Mouse (Mus musculus): ENCODE measurements around the gene Lrit2. TPM values are rescaled to one million over a fixed set of nuclear protein-coding genes. Genes with fewer than 3 reads are reported as not detected.
A peak's percentile ranks its signal among the peaks of the same experiment; 100 is the strongest.

Lrit2 gene
- polyA plus RNA-seq, 1 experiment from 2014 or later, result not detected

DNA sequence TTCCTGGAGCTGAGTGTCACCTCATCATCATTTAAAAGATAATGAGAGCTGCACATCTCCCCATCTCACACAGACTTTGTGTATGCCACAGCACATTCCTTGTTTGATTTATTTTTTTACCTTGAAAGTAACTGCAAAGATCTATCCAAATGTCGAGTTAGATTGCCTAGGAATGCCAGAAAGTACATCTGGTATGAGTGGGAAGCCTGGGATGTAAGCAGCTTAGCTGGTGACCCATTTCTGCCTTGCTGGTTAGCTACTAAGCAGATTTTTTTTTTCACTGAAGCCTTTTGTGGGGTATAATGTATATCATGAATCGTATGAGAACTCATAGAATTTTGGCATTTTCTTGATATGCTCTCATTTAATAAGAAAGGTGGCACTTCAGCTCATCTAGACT is 1.1 kb upstream of the Lrit2 start:
- no peak overlapping the region for H3K9ac ChIP-seq (ENCODE audit: low read depth, low read length)
- 57% methylated on average over 2 of the region's 2 CpGs for WGBS
- H3K4me1 ChIP-seq (ENCODE audit: control insufficient read depth, insufficient read depth, low read length), result no peaks in the 10 kb centered on the region
- H3K36me3 ChIP-seq (ENCODE audit: control insufficient read depth, insufficient read depth, low read length), result no peaks in the 10 kb centered on the region
- H3K4me3 ChIP-seq (ENCODE audit: low read length), result no peak overlapping the region
- no peak overlapping the region for H3K27ac ChIP-seq (ENCODE audit: low read length)
- no peak overlapping the region for H3K4me2 ChIP-seq (ENCODE audit: low read depth, low read length)
- H3K9me3 ChIP-seq (ENCODE audit: control insufficient read depth, low read length), result no peaks in the 10 kb centered on the region
- H3K27me3 ChIP-seq (replicated peaks; ENCODE audit: control insufficient read depth, insufficient read depth, low read length), result no peaks in the 10 kb centered on the region
- no peak for ATAC-seq

- Histone ChIP-seq H3K4me2 (ENCODE audit: low read depth, low read length) (no peak overlapping the region), H3K36me3 (ENCODE audit: control insufficient read depth, insufficient read depth, low read length) (no peaks in the 10 kb centered on the region), H3K9ac (ENCODE audit: low read depth, low read length) (no peak overlapping the region), H3K27me3 (replicated peaks; ENCODE audit: control insufficient read depth, insufficient read depth, low read length) (no peaks in the 10 kb centered on the region), H3K4me3 (ENCODE audit: low read length) (no peak overlapping the region), H3K4me1 (ENCODE audit: control insufficient read depth, insufficient read depth, low read length) (no peaks in the 10 kb centered on the region), H3K9me3 (ENCODE audit: control insufficient read depth, low read length) (no peaks in the 10 kb centered on the region), H3K27ac (ENCODE audit: low read length) (no peak overlapping the region)
- 18% methylated on average over 9 of the region's 9 CpGs for WGBS
- ATAC-seq, result no peak
Measured at GRCm38 (mm10) chr14:37068516-37068915, 787 bp downstream of the Lrit2 start.

GRCm38 (mm10) chr14:37080724-37081123 is 13.0 kb downstream of the Lrit2 start:
- no peak overlapping the region for H3K27ac ChIP-seq (ENCODE audit: low read length)
- H3K27me3 ChIP-seq (replicated peaks; ENCODE audit: control insufficient read depth, insufficient read depth, low read length), result no peaks in the 10 kb centered on the region
- H3K9me3 ChIP-seq (ENCODE audit: control insufficient read depth, low read length), result no peaks in the 10 kb centered on the region
- no peak overlapping the region for H3K4me2 ChIP-seq (ENCODE audit: low read depth, low read length)
- no peak for ATAC-seq
- no peaks in the 10 kb centered on the region for H3K36me3 ChIP-seq (ENCODE audit: control insufficient read depth, insufficient read depth, low read length)
- H3K9ac ChIP-seq (ENCODE audit: low read depth, low read length), result no peak overlapping the region
- no peak overlapping the region for H3K4me3 ChIP-seq (ENCODE audit: low read length)
- WGBS, result 78% methylated on average over 1 of the region's 1 CpGs
- H3K4me1 ChIP-seq (ENCODE audit: control insufficient read depth, insufficient read depth, low read length), result no peaks in the 10 kb centered on the region

DNA sequence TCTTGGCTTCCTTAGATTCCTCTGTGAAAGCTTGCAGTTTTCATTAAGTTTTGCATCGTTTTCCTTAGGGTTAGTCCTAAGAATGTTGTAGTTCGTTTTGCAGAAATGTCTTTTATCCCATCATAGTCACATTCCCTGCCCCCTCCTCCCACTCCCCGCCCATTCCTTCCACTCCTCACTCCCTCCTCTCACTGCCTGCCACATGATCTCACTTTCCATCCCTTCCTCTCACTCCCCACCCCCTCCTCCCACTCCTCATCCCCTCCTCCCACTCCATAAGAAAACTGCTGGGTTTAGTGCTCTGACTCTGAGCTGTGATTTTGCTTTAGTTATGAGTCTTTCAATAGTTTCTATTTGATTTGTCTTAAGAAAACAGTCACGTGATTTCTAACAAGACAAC is 16.0 kb downstream of the Lrit2 start:
- Histone ChIP-seq H3K9me3 (ENCODE audit: control insufficient read depth, low read length) (no peaks in the 10 kb centered on the region), H3K27ac (ENCODE audit: low read length) (no peak overlapping the region), H3K4me1 (ENCODE audit: control insufficient read depth, insufficient read depth, low read length) (no peaks in the 10 kb centered on the region), H3K36me3 (ENCODE audit: control insufficient read depth, insufficient read depth, low read length) (no peaks in the 10 kb centered on the region), H3K4me3 (ENCODE audit: low read length) (no peak overlapping the region), H3K9ac (ENCODE audit: low read depth, low read length) (no peak overlapping the region), H3K4me2 (ENCODE audit: low read depth, low read length) (no peak overlapping the region), H3K27me3 (replicated peaks; ENCODE audit: control insufficient read depth, insufficient read depth, low read length) (no peaks in the 10 kb centered on the region)
- ATAC-seq, result no peak
- 35% methylated on average over 4 of the region's 4 CpGs for WGBS

DNA sequence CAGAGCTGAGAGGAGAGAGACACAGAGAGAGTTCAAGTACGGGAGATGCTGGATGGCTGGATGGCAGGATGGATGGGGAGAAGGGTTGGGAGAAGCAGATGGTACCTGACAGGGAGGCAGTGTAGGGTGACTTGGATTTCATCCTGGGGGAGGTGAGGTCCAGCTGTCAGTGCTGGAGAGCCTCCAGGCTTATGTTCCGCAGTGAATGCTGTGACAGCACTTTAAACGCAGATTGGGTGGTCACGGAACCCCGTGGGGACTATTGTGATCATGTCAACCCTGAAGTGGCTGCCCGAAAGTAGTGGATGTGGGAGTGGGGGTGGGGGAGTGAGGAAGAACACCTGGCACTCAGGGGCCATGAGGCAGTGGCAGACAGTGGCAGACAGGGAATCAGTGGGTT is 26.7 kb downstream of the Lrit2 start:
- no peak overlapping the region for H3K4me2 ChIP-seq (ENCODE audit: low read depth, low read length)
- no peak overlapping the region for H3K4me3 ChIP-seq (ENCODE audit: low read length)
- H3K27ac ChIP-seq (ENCODE audit: low read length), result no peak overlapping the region
- no peak overlapping the region for H3K9ac ChIP-seq (ENCODE audit: low read depth, low read length)
- no peaks in the 10 kb centered on the region for H3K36me3 ChIP-seq (ENCODE audit: control insufficient read depth, insufficient read depth, low read length)
- WGBS, result 65% methylated on average over 6 of the region's 6 CpGs
- peaks cover 3% of the 10 kb centered on the region; the same call in 1 of the 2 replicates for H3K4me1 ChIP-seq (ENCODE audit: control insufficient read depth, insufficient read depth, low read length)
- no peaks in the 10 kb centered on the region for H3K9me3 ChIP-seq (ENCODE audit: control insufficient read depth, low read length)
- H3K27me3 ChIP-seq (replicated peaks; ENCODE audit: control insufficient read depth, insufficient read depth, low read length), result peaks cover 8% of the 10 kb centered on the region; the same call in 1 of the 2 replicates
- no peak for ATAC-seq

GRCm38 (mm10) chr14:37095556-37095955 is 27.8 kb downstream of the Lrit2 start:
- peaks cover 3% of the 10 kb centered on the region; the same call in 1 of the 2 replicates for H3K4me1 ChIP-seq (ENCODE audit: control insufficient read depth, insufficient read depth, low read length)
- H3K9me3 ChIP-seq (ENCODE audit: control insufficient read depth, low read length), result no peaks in the 10 kb centered on the region
- WGBS, result 73% methylated on average over 4 of the region's 4 CpGs
- H3K36me3 ChIP-seq (ENCODE audit: control insufficient read depth, insufficient read depth, low read length), result no peaks in the 10 kb centered on the region
- H3K27me3 ChIP-seq (replicated peaks; ENCODE audit: control insufficient read depth, insufficient read depth, low read length), result peaks cover 8% of the 10 kb centered on the region; the same call in 1 of the 2 replicates
- H3K4me2 ChIP-seq (ENCODE audit: low read depth, low read length), result no peak overlapping the region
- no peak overlapping the region for H3K4me3 ChIP-seq (ENCODE audit: low read length)
- H3K9ac ChIP-seq (ENCODE audit: low read depth, low read length), result no peak overlapping the region
- no peak for ATAC-seq
- no peak overlapping the region for H3K27ac ChIP-seq (ENCODE audit: low read length)

DNA sequence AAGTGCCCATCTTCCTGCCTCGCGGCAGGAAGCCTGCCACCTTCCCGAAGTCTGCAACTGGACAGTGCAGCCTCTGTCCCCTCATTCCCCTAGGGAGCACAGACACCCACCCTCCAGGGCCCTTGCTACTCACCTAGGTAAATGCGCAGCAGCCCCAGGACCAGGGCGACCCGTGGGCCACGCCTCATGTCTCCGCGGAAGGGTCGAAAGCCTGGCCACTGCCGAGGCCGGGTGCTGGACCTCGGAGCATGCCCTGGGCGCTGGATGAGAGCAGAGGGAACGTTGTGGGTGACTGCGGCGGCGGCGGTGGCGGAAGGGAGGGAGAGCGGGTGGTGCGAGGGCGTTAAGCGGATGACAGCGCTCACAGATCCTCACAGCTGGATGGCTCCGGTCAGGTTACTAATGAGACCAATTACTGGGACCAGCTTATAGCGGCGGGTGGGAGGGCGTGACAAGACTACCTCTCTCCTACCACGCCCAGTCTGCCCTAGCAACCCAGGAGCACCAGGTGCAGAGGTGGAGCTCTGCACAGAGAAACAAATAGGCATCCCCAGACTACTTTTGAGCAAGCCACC is 30.3 kb downstream of the Lrit2 start, which contains the start of gene Cdhr1:
Gene Cdhr1, minus strand, starts transcription at position 392 of the 575 bp plus-strand sequence.
- ATAC-seq, result peak; percentile 80

DNA sequence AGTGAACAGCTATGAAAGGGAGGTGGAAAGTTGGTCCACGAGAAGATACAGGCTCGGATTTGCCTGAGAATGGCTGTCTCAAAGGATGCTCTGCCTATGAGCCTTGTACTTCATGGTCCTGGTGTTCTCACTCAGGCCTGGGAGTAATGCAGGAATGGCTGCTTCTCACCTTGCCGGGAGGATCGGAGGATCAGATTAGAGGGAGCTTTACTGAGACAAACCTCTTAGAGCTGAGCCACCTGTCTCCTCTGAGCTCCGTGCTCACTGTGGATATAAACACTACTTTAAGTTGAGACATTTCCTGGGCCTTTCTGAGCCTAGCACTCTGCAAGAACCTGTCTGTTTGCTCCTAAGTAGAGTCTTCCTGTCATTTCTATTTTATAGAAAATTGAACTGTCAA is 33.8 kb downstream of the Lrit2 start:
- Histone ChIP-seq H3K4me3 (ENCODE audit: low read length) (no peak overlapping the region), H3K36me3 (ENCODE audit: control insufficient read depth, insufficient read depth, low read length) (no peaks in the 10 kb centered on the region), H3K4me1 (ENCODE audit: control insufficient read depth, insufficient read depth, low read length) (peaks cover 7% of the 10 kb centered on the region; the same call in 1 of the 2 replicates), H3K4me2 (ENCODE audit: low read depth, low read length) (no peak overlapping the region), H3K9ac (ENCODE audit: low read depth, low read length) (no peak overlapping the region), H3K9me3 (ENCODE audit: control insufficient read depth, low read length) (no peaks in the 10 kb centered on the region), H3K27ac (ENCODE audit: low read length) (no peak overlapping the region), H3K27me3 (replicated peaks; ENCODE audit: control insufficient read depth, insufficient read depth, low read length) (peaks cover 8% of the 10 kb centered on the region; the same call in 1 of the 2 replicates)
- ATAC-seq, result no peak
- 73% methylated on average over 5 of the region's 5 CpGs for WGBS

More for the DNA sequence above, 30.3 kb downstream of the Lrit2 start, which contains the start of gene Cdhr1:
- H3K4me2 ChIP-seq (ENCODE audit: low read depth, low read length), result peak within 1 kb of the TSS; percentile 53
- no peak within 1 kb of the TSS for H3K9ac ChIP-seq (ENCODE audit: low read depth, low read length)
- no peak within 1 kb of the TSS for H3K27ac ChIP-seq (ENCODE audit: low read length)
- under 1% methylated on average over 30 of the region's 30 CpGs for WGBS
- peaks cover 8% of the 10 kb centered on the region; the same call in 1 of the 2 replicates for H3K27me3 ChIP-seq (replicated peaks; ENCODE audit: control insufficient read depth, insufficient read depth, low read length)
- H3K36me3 ChIP-seq (ENCODE audit: control insufficient read depth, insufficient read depth, low read length), result no peaks in the 10 kb centered on the region
- H3K4me3 ChIP-seq (ENCODE audit: low read length), result peak within 1 kb of the TSS; percentile 42
- no peaks in the 10 kb centered on the region for H3K9me3 ChIP-seq (ENCODE audit: control insufficient read depth, low read length)
- H3K4me1 ChIP-seq (ENCODE audit: control insufficient read depth, insufficient read depth, low read length), result peaks cover 3% of the 10 kb centered on the region; the same call in 1 of the 2 replicates

- Histone ChIP-seq H3K4me2 (ENCODE audit: low read depth, low read length) (no peak overlapping the region), H3K27me3 (replicated peaks; ENCODE audit: control insufficient read depth, insufficient read depth, low read length) (peaks cover 3% of the 10 kb centered on the region; the same call in 1 of the 2 replicates), H3K36me3 (ENCODE audit: control insufficient read depth, insufficient read depth, low read length) (no peaks in the 10 kb centered on the region), H3K4me1 (ENCODE audit: control insufficient read depth, insufficient read depth, low read length) (peaks cover 7% of the 10 kb centered on the region; the same call in 1 of the 2 replicates), H3K9ac (ENCODE audit: low read depth, low read length) (no peak overlapping the region), H3K4me3 (ENCODE audit: low read length) (no peak overlapping the region), H3K9me3 (ENCODE audit: control insufficient read depth, low read length) (no peaks in the 10 kb centered on the region), H3K27ac (ENCODE audit: low read length) (no peak overlapping the region)
- WGBS, result 82% methylated on average over 3 of the region's 3 CpGs
- ATAC-seq, result no peak
Measured at GRCm38 (mm10) chr14:37102484-37102883, 34.8 kb downstream of the Lrit2 start.

All from intestine, embryonic 16.5 days (tissue).